Mouse (Mus musculus) embryo, embryonic 10 days (tissue): ENCODE measurements at regions not wholly inside any gene's neighbourhood (a gene's known extent, or its start where the extent isn't known, plus 50 kb on each side); places are given as distances from the start of the nearest gene placed in this dataset.

ENCODE experiments used
- DNase-seq: peaks from one replicate; pipeline ENCODE4 v3.0.0-alpha.2; 2015; ENCODE audit warnings: low spot score

- peak; percentile 82 for DNase-seq
Observed at GRCm38 (mm10) chr4:105390378-105390777, 233.2 kb downstream of the Plpp3 start.

- DNase-seq: peak; percentile 3
Observed at GRCm38 (mm10) chr4:105394366-105394765, 237.2 kb downstream of the Plpp3 start.

- DNase-seq: no peak
Observed at GRCm38 (mm10) chr4:105397451-105397850, 240.3 kb downstream of the Plpp3 start.

GRCm38 (mm10) chr4:105402021-105402420, 244.9 kb downstream of the Plpp3 start:
- no peak for DNase-seq

- DNase-seq: no peak
Observed at GRCm38 (mm10) chr4:105403169-105403568, 246.0 kb downstream of the Plpp3 start.

GRCm38 (mm10) chr4:105403686-105404085, 246.5 kb downstream of the Plpp3 start:
- no peak for DNase-seq

GRCm38 (mm10) chr4:105405728-105406127, 248.6 kb downstream of the Plpp3 start:
- DNase-seq: no peak

GRCm38 (mm10) chr4:105406786-105407464, 249.8 kb downstream of the Plpp3 start:
- DNase-seq: peak; percentile 66

GRCm38 (mm10) chr4:105408896-105409295, 251.7 kb downstream of the Plpp3 start:
- DNase-seq: no peak

- DNase-seq: no peak
Observed at GRCm38 (mm10) chr4:105417166-105417565, 260.0 kb downstream of the Plpp3 start.

GRCm38 (mm10) chr4:105422466-105422865, 265.3 kb downstream of the Plpp3 start:
- DNase-seq: no peak

GRCm38 (mm10) chr4:105423727-105424201, 266.6 kb downstream of the Plpp3 start:
- no peak for DNase-seq

- DNase-seq: no peak
Observed at GRCm38 (mm10) chr4:105425086-105425485, 267.9 kb downstream of the Plpp3 start.

- DNase-seq: no peak
Observed at GRCm38 (mm10) chr4:105427581-105427980, 270.4 kb downstream of the Plpp3 start.

- DNase-seq: no peak
Observed at GRCm38 (mm10) chr4:105429381-105430100, 272.4 kb downstream of the Plpp3 start.

- no peak for DNase-seq
Observed at GRCm38 (mm10) chr4:105432461-105432860, 275.3 kb downstream of the Plpp3 start.

- no peak for DNase-seq
Observed at GRCm38 (mm10) chr4:105437141-105437540, 280.0 kb downstream of the Plpp3 start.

- no peak for DNase-seq
Observed at GRCm38 (mm10) chr4:105449046-105449860, 292.1 kb downstream of the Plpp3 start.

- no peak for DNase-seq
Observed at GRCm38 (mm10) chr4:105450881-105451280, 293.7 kb downstream of the Plpp3 start.

GRCm38 (mm10) chr4:105451871-105452270, 294.7 kb downstream of the Plpp3 start:
- DNase-seq: no peak

GRCm38 (mm10) chr4:105456955-105457621, 299.9 kb downstream of the Plpp3 start:
- DNase-seq: no peak
